Mouse (Mus musculus) heart, embryonic 15.5 days (tissue): ENCODE measurements around the gene Fis1. TPM values are rescaled to one million over a fixed set of nuclear protein-coding genes. Genes with fewer than 3 reads are reported as not detected.
A peak's percentile ranks its signal among the peaks of the same experiment; 100 is the strongest.
"Not testable (repeated sequence)": the region's sequence is repeated elsewhere in the genome, so short reads cannot be mapped to it uniquely, and the experiment has no call there.

ENCODE experiments used
- ATAC-seq: fragments of 200-750 bp; cut with Nextera tagmentation; replicated peaks from 2 replicates; pipeline ENCODE4 v1.8.0; 2017; ENCODE audit warnings: low read depth, moderate TSS enrichment; ENCODE audit not compliant: insufficient number of reproducible peaks, insufficient read depth, low FRiP score
- H3K27ac ChIP-seq: fragments of 300-500 bp; sonication (generic); 2 replicates; pipeline ENCODE4 v1.5.1; 2015; ENCODE audit warnings: mild to moderate bottlenecking, inconsistent platforms
- H3K27me3 ChIP-seq: fragments of 300-500 bp; sonication (generic); 2 replicates; pipeline ENCODE4 v1.6.1; 2015; ENCODE audit warnings: inconsistent platforms
- H3K36me3 ChIP-seq: fragments of 300-500 bp; sonication (generic); 2 replicates; pipeline ENCODE4 v1.6.1; 2015; ENCODE audit warnings: mild to moderate bottlenecking, inconsistent platforms
- H3K4me1 ChIP-seq: fragments of 300-500 bp; sonication (generic); replicated peaks from 2 replicates; pipeline ENCODE4 v1.6.1; 2015; ENCODE audit warnings: inconsistent platforms
- H3K4me2 ChIP-seq: fragments of 300-500 bp; sonication (generic); 2 replicates; pipeline ENCODE4 v1.6.1; 2015; ENCODE audit warnings: inconsistent platforms, mild to moderate bottlenecking, moderate library complexity
- H3K4me3 ChIP-seq: fragments of 300-500 bp; sonication (generic); 2 replicates; pipeline ENCODE4 v1.5.1; 2015; ENCODE audit warnings: mild to moderate bottlenecking, inconsistent platforms
- H3K9ac ChIP-seq: fragments of 300-500 bp; sonication (generic); 2 replicates; pipeline ENCODE4 v1.6.1; 2015; ENCODE audit warnings: mild to moderate bottlenecking, inconsistent platforms
- H3K9me3 ChIP-seq: fragments of 300-500 bp; sonication (generic); replicated peaks from 2 replicates; pipeline ENCODE4 v1.6.1; 2016; ENCODE audit warnings: inconsistent platforms
- WGBS: fragments of 180-500 bp; shearing (Covaris S2); methylation state at CpG from one replicate; pipeline ENCODE4 v1.1.7; 2015; ENCODE audit warnings: mixed read lengths; 5-methylcytosine and 5-hydroxymethylcytosine counted together
- polyA plus RNA-seq: library from polyadenylated mRNA; unstranded; fragments of >200 nt; fragmentation: Nextera tagmentation; extraction: Ambion mirVana; gene quantifications from 2 replicates; pipeline ENCODE4 v1.2.1, GENCODE M21; 2015

Gene Fis1
- polyA plus RNA-seq, 1 experiment from 2014 or later, result 221 TPM

DNA sequence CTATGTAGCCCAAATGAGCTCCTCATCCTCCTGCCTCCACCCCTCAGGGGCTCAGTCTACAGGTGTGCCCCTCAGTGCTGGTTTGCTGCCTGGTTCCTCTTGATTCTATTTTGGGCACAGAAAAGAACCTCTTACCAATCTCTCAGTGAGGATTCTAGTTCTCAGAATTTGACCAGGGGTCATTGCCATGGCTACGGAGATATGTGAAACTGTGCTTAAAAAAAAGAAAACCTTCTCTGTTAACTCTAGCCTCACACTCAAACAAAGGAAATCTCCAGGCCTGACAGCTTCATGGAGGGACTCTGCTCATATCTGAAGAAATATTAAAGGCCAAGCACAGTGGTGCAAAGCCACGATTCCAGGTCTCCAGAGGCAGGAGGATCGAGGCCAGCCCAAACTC lies 10.3 kb upstream of the Fis1 start:
- no peaks in the 10 kb centered on the region for H3K36me3 ChIP-seq
- no peak overlapping the region for H3K27ac ChIP-seq
- no peaks in the 10 kb centered on the region for H3K9me3 ChIP-seq
- no peak for ATAC-seq
- peaks cover 5% of the 10 kb centered on the region; the same call in 1 of the 2 replicates for H3K4me1 ChIP-seq
- no peaks in the 10 kb centered on the region for H3K27me3 ChIP-seq
- no peak overlapping the region for H3K4me3 ChIP-seq
- 52% methylated on average over 3 of the region's 3 CpGs for WGBS
- H3K9ac ChIP-seq, result no peak overlapping the region
- H3K4me2 ChIP-seq, result no peak overlapping the region

DNA sequence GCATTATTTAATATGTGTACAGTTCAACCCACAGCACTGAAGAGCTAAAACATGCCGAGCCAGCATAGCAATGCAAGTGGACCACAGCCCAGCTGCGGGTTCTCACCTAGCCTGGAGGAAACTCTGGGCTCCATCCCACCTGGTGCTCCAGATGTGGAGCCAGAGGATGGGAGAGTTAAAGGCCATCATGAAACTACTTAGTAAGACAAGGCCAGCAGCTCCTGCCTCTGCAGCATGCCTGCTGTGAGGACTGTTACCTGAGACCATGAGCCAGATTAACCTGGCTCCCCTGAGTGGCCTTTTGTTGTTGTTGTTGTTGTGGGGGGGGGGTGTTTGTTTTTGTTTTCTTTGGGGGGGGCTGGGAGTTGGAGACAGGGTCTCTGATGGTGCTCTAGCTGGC lies 9.7 kb upstream of the Fis1 start:
- no peak overlapping the region for H3K4me2 ChIP-seq
- H3K9me3 ChIP-seq, result no peaks in the 10 kb centered on the region
- WGBS, result 84% methylated on average over 2 of the region's 2 CpGs
- no peak overlapping the region for H3K4me3 ChIP-seq
- H3K4me1 ChIP-seq, result peaks cover 5% of the 10 kb centered on the region; the same call in 1 of the 2 replicates
- H3K27ac ChIP-seq, result no peak overlapping the region
- no peak for ATAC-seq
- no peaks in the 10 kb centered on the region for H3K27me3 ChIP-seq
- H3K36me3 ChIP-seq, result no peaks in the 10 kb centered on the region
- H3K9ac ChIP-seq, result no peak overlapping the region

DNA sequence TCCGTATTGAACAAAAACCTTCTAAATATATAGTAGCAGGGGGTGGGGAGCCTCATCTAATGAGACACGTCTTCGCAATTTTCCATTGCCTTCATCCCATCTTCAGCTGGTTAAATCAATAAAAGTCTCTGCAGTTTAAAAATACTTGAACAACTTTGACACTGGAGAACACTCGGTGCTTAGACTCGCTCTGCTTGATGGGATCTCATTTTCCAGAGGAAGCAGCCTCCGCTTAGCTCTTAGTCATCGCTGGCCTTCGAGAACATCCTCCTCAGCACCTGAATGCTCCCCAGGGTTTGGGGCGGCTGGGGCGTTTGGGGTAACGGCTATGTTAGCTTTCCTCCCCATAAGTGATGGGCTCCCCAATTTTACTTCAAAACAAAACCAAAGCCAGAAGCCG lies 8.0 kb upstream of the Fis1 start:
- 69% methylated on average over 12 of the region's 12 CpGs for WGBS
- no peak overlapping the region for H3K9ac ChIP-seq

DNA sequence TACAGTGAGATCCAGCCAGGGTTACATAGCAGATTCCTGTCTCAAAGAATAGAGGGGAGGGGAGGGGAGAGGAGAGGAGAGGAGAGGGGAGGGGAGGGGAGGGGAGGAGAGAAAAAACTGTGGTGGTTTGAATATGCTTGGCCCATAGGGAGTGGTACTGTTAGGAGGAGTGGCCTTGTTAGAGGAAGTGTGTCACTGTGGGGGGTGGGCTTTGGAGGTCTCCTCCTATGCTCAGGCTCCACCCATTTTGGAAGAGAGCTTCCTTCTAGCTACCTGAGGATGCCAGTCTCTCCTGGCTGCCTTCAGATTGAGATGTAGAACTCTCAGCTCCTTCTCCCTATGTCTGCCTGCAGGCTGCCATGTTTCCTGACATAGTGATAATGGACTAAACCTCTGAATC lies 5.2 kb upstream of the Fis1 start:
- Histone ChIP-seq H3K27ac (no peak overlapping the region), H3K9ac (no peak overlapping the region), H3K9me3 (no peaks in the 10 kb centered on the region), H3K4me1 (peaks cover 4% of the 10 kb centered on the region), H3K36me3 (no peaks in the 10 kb centered on the region), H3K27me3 (no peaks in the 10 kb centered on the region), H3K4me2 (no peak overlapping the region), H3K4me3 (no peak overlapping the region)
- ATAC-seq, result no peak

More for the DNA sequence above, 8.0 kb upstream of the Fis1 start:
- no peak overlapping the region for H3K27ac ChIP-seq
- no peaks in the 10 kb centered on the region for H3K27me3 ChIP-seq
- H3K4me1 ChIP-seq, result peaks cover 5% of the 10 kb centered on the region; the same call in 1 of the 2 replicates
- no peaks in the 10 kb centered on the region for H3K36me3 ChIP-seq
- H3K9me3 ChIP-seq, result no peaks in the 10 kb centered on the region
- ATAC-seq, result no peak
- no peak overlapping the region for H3K4me3 ChIP-seq
- no peak overlapping the region for H3K4me2 ChIP-seq

DNA sequence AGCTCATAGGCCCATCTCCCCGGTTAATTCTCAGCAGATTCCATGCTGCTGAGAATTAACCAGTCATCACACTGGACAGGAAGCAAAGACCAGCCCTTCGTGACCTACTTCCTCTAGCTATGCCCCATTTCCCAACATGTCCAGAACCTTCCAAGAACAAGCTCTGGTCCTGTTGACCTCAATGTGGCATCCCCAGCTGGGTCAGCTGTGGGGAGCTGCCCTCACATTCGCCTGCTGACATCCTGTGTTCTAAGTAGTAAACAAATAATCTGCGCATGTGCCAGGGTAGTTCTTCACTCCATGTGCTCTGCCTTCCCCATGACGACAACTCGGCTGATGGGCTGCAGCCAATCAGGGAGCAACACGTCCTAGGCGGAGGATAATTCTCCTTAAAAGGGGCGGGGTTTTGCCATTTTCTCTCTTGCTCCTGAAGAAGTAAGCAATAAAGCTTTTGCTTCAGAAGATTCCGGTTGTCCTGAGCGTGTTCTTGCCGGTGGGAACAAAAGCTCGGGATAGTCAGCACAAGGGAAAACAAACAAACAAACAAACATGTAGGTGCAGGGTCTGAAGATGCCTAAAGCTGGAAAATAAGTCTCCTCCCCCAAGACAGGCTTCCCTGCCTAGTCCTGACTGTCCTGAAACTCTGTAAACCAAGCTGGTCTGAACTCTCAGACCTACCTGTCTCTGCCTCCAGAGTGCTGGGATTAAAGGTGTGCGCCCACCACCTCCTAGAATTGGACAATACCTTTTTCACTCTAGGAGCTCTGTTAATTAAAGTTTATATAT lies 3.3 kb upstream of the Fis1 start:
- WGBS, result 75% methylated on average over 14 of the region's 14 CpGs
- not testable (repeated sequence) for H3K36me3 ChIP-seq, H3K9me3 ChIP-seq, ATAC-seq, H3K4me2 ChIP-seq, H3K4me3 ChIP-seq, H3K27me3 ChIP-seq, H3K27ac ChIP-seq, H3K9ac ChIP-seq
- peaks cover 12% of the 10 kb centered on the region for H3K4me1 ChIP-seq

DNA sequence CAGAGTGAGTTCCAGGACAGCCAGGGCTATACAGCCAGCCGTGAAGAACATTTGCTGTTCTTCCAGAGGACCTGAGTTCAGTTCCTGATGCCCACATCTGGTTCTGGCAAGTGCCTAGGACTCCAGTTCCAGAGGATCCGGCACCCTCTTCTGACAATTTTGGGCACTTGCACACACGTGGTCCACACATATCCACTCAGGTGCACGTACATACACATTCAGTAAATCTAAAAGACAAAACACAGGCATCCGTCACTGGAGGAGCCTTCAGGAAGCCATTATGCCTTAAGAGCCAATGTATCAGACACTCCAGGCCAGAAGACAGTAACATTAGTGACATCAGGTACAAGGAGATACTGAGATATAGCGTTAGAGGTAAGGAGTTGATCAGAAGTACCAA lies 2.6 kb upstream of the Fis1 start:
- H3K4me3 ChIP-seq, result no peak overlapping the region
- H3K9ac ChIP-seq, result no peak overlapping the region
- no peak overlapping the region for H3K4me2 ChIP-seq
- WGBS, result 81% methylated on average over 6 of the region's 6 CpGs
- H3K27me3 ChIP-seq, result no peaks in the 10 kb centered on the region
- no peaks in the 10 kb centered on the region for H3K9me3 ChIP-seq
- H3K4me1 ChIP-seq, result peaks cover 12% of the 10 kb centered on the region
- H3K27ac ChIP-seq, result no peak overlapping the region
- no peak for ATAC-seq
- no peaks in the 10 kb centered on the region for H3K36me3 ChIP-seq

DNA sequence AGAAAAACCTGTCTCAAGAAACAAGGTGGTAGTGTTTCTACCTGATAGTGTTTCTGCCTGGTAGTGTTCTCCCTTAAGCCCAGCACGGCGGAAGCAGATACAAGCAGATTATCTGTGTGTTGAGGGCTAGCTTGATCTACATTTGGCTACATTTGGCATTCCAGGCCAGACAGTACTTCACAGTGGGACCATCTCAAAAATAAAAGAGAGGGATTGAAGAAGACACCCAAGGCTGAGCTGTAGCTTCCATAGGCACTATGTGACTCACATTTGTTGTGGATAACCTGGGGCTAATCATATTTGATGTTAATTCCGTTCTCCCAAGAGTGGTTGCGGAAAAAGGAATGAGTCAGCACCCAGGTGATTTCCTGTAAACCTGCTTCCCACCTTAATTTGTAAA lies 922 bp upstream of the Fis1 start:
- H3K36me3 ChIP-seq, result no peaks in the 10 kb centered on the region
- H3K4me1 ChIP-seq, result peaks cover 12% of the 10 kb centered on the region
- H3K27me3 ChIP-seq, result no peaks in the 10 kb centered on the region
- WGBS, result 57% methylated on average over 4 of the region's 4 CpGs
- ATAC-seq, result no peak
- H3K9ac ChIP-seq, result no peak overlapping the region
- H3K27ac ChIP-seq, result no peak overlapping the region
- H3K4me3 ChIP-seq, result no peak overlapping the region
- H3K4me2 ChIP-seq, result no peak overlapping the region
- no peaks in the 10 kb centered on the region for H3K9me3 ChIP-seq

DNA sequence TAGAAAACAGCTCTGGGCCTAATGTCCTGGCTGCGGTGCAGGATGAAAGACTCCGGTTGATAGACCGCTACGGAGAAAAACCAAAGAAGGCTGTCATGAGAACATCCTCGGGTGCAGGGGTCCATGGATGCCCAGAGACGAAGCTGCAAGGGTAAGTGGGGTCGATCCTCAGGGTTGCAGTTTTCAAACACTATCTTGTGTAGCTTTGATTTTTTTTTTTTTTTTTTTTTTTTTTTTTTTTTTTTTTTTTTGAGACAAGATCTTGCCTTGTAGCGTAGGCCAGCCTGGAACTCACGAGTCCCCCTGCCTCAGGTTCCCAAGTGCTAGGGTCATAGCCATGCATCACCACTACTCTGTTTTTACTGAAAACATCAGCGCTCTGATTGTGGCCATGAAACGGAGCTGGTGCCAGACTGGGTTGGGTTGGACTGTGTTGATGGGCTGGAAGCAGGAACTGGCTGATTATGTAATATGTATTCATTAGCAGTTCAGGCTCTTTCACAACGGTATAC lies 421 bp downstream of the Fis1 start:
- no peaks in the 10 kb centered on the region for H3K9me3 ChIP-seq
- peak overlapping the region; percentile 89 for H3K9ac ChIP-seq
- no peaks in the 10 kb centered on the region for H3K27me3 ChIP-seq
- H3K4me1 ChIP-seq, result peaks cover 12% of the 10 kb centered on the region
- peak overlapping the region; percentile 92 for H3K4me3 ChIP-seq
- 3% methylated on average over 12 of the region's 12 CpGs for WGBS
- peak overlapping the region; percentile 68 for H3K4me2 ChIP-seq
- peak; percentile 12; the same call in 1 of the 2 replicates for ATAC-seq
- H3K36me3 ChIP-seq, result no peaks in the 10 kb centered on the region
- peak overlapping the region; percentile 76 for H3K27ac ChIP-seq

DNA sequence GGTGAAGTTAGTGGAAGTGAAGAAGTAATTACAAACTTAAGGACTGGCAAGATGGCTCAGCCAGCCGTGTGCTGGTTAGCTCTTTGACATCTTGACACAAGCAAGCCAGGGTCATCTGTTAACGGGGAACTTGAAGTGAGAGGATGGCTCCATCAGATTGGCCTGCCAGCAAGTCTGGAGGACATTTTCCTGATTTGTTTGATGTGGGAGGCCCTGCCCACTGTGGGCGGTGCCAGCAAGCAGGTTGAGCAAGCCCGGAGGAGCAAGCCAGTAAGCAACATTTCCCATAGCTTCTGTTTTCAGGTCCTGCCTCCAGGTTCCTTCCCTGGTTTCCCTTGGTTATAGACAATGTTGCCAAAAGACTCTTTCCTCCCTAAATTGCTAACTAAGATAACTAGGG lies 2.5 kb downstream of the Fis1 start:
- WGBS, result 82% methylated on average over 4 of the region's 4 CpGs
- no peak for ATAC-seq
- Histone ChIP-seq H3K4me3 (no peak overlapping the region), H3K4me2 (no peak overlapping the region), H3K9me3 (no peaks in the 10 kb centered on the region), H3K4me1 (peaks cover 12% of the 10 kb centered on the region), H3K27ac (no peak overlapping the region), H3K27me3 (no peaks in the 10 kb centered on the region), H3K9ac (no peak overlapping the region), H3K36me3 (no peaks in the 10 kb centered on the region)

DNA sequence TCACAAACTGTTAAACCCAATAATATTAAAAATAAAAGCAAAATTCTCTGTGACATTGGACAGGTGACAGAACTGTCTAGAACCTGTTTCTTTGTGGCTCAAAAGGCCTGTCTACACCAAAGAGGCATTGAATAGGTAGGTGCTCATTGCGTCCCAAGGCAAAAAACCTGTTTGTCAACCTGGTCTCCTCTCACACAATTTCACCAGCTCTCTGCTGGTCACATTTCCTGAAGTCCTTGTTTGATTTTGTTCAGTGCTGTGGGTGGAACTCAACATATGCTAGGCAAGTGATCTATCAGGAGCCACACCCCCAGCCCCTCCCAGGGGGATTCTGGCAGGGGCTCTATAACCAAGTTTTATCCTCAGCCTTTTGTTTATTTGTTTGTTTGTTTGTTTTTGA lies 4.2 kb downstream of the Fis1 start:
- no peak overlapping the region for H3K27ac ChIP-seq
- no peak overlapping the region for H3K9ac ChIP-seq
- 93% methylated on average over 1 of the region's 1 CpGs for WGBS
- no peak for ATAC-seq
- H3K27me3 ChIP-seq, result no peaks in the 10 kb centered on the region
- peaks cover 18% of the 10 kb centered on the region for H3K4me1 ChIP-seq
- no peaks in the 10 kb centered on the region for H3K36me3 ChIP-seq
- no peak overlapping the region for H3K4me2 ChIP-seq
- no peaks in the 10 kb centered on the region for H3K9me3 ChIP-seq
- H3K4me3 ChIP-seq, result no peak overlapping the region

DNA sequence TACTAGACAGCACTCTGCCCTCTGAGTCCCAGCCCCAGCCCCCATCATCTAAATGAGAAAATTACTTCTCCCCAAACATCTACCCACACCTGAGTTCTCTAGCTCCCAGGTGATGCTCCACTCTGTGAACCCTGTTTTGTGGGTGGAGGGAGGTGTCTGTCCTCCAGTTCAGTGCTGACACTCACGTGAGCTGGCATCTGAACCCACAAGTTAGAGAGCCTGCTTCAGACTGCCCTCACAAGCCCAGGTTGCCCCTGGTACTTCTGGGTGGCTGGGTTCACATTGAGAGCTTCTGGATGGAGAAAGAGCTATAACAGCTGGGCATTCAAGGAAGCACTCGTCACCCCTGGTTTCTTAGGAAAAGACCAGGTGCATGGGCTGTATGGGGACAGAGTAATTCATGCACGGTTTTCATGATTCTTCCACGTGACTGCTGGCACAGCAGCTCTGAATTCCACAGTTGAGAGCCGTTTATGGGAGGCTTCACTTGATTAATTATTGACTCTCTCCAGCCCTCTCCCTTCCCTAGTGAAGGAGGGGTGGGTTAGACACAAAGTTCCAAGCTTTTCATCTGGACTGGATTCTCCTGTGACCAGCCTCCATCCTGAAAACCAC lies 6.0 kb downstream of the Fis1 start:
- ATAC-seq, result no peak
- Histone ChIP-seq H3K27ac (no peak overlapping the region), H3K27me3 (no peaks in the 10 kb centered on the region), H3K4me1 (peaks cover 17% of the 10 kb centered on the region), H3K36me3 (peaks cover 10% of the 10 kb centered on the region; the same call in 1 of the 2 replicates), H3K9ac (no peak overlapping the region), H3K4me2 (no peak overlapping the region), H3K9me3 (no peaks in the 10 kb centered on the region), H3K4me3 (no peak overlapping the region)
- whole genome bisulfite sequencing, result 70% methylated on average over 5 of the region's 5 CpGs

DNA sequence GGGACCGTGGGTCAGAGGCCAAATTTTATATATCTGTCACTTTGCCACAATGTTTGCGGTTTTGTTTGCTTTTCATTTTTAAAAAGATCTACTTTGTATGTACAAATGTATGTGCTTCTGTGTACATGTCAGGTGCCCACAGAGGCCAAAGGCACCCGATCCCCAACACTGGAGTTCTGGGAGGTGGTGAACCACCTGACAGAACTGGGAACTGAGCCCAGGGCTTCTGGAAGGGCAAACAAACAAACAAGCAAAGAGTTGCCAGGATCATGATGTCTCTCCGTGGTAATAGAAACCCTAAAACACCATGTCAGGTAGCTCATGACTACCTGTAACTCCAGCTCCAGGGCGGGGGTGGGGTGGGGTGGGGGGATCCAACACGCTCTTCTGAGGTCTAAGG lies 7.0 kb downstream of the Fis1 start:
- no peaks in the 10 kb centered on the region for H3K27me3 ChIP-seq
- H3K9me3 ChIP-seq, result no peaks in the 10 kb centered on the region
- no peak overlapping the region for H3K4me3 ChIP-seq
- no peak overlapping the region for H3K27ac ChIP-seq
- 93% methylated on average over 6 of the region's 6 CpGs for whole genome bisulfite sequencing
- no peak overlapping the region for H3K4me2 ChIP-seq
- no peak for ATAC-seq
- H3K4me1 ChIP-seq, result peaks cover 17% of the 10 kb centered on the region
- H3K9ac ChIP-seq, result no peak overlapping the region
- H3K36me3 ChIP-seq, result peaks cover 16% of the 10 kb centered on the region
